Mouse (Mus musculus) stomach, embryonic 16.5 days (tissue): Measurements from ENCODE around the gene Arhgap4. TPM values are rescaled to one million over a fixed set of nuclear protein-coding genes. Genes with fewer than 3 reads are reported as not detected.

Experiments used
- ATAC-seq: fragments of 200-750 bp; cut with Nextera tagmentation; 2 replicates; pipeline ENCODE4 v1.8.0; 2017; ENCODE audit warnings: moderate number of reproducible peaks, moderate TSS enrichment; ENCODE audit not compliant: insufficient read depth, low FRiP score
- H3K27ac ChIP-seq: fragments of 300-500 bp; sonication (generic); 2 replicates; pipeline ENCODE4 v1.5.1; 2014; ENCODE audit warnings: low read length
- H3K27me3 ChIP-seq: fragments of 300-500 bp; sonication (generic); 2 replicates; pipeline ENCODE4 v1.6.1; 2014; ENCODE audit warnings: low read length, control low read depth, mixed read lengths; ENCODE audit not compliant: control insufficient read depth, insufficient read depth
- H3K36me3 ChIP-seq: fragments of 300-500 bp; sonication (generic); 2 replicates; pipeline ENCODE4 v1.6.1; 2014; ENCODE audit warnings: low read length; ENCODE audit not compliant: control insufficient read depth, insufficient read depth
- H3K4me1 ChIP-seq: fragments of 300-500 bp; sonication (generic); 2 replicates; pipeline ENCODE4 v1.6.1; 2014; ENCODE audit warnings: low read length, control low read depth, mixed read lengths; ENCODE audit not compliant: control insufficient read depth, insufficient read depth
- H3K4me2 ChIP-seq: fragments of 300-500 bp; sonication (generic); 2 replicates; pipeline ENCODE4 v1.6.1; 2014; ENCODE audit warnings: low read depth, low read length, mixed read lengths
- H3K4me3 ChIP-seq: fragments of 300-500 bp; sonication (generic); replicated peaks from 2 replicates; pipeline ENCODE4 v1.5.1; 2014; ENCODE audit warnings: mild to moderate bottlenecking, low read length
- H3K9ac ChIP-seq: fragments of 300-500 bp; sonication (generic); 2 replicates; pipeline ENCODE4 v1.6.1; 2014; ENCODE audit warnings: low read length
- H3K9me3 ChIP-seq: fragments of 300-500 bp; sonication (generic); replicated peaks from 2 replicates; pipeline ENCODE4 v1.6.1; 2016; ENCODE audit warnings: low read length, control low read depth; ENCODE audit not compliant: control insufficient read depth
- WGBS: fragments of 180-500 bp; shearing (Covaris S2); extraction: QIAGEN DNeasy Blood & Tissue Kit; methylation state at CpG from one replicate; pipeline ENCODE4 v1.1.7; 2014; 5-methylcytosine and 5-hydroxymethylcytosine counted together
- polyA plus RNA-seq: library from polyadenylated mRNA; unstranded; fragments of >200 nt; fragmentation: Nextera tagmentation; extraction: Ambion mirVana; gene quantifications from 2 replicates; pipeline ENCODE4 v1.2.1, GENCODE M21; 2015

Gene Arhgap4
- polyA plus RNA-seq, 1 experiment from 2014 or later = 4.7 TPM

GRCm38 (mm10) chrX:73954988-73955387 is 33.3 kb upstream of the Arhgap4 start:
- 91% methylated on average over 6 of the region's 6 CpGs for WGBS
- Histone ChIP-seq H3K9me3 (no peaks in the 10 kb centered on the region), H3K9ac (no peak overlapping the region), H3K4me3 (no peak overlapping the region), H3K27me3 (no peaks in the 10 kb centered on the region), H3K36me3 (peaks cover 12% of the 10 kb centered on the region), H3K4me2 (no peak overlapping the region), H3K4me1 (no peaks in the 10 kb centered on the region), H3K27ac (no peak overlapping the region)
- ATAC-seq = no peak

GRCm38 (mm10) chrX:73952603-73953002 is 30.9 kb upstream of the Arhgap4 start:
- no peak for ATAC-seq
- Histone ChIP-seq H3K9me3 (no peaks in the 10 kb centered on the region), H3K36me3 (peaks cover 15% of the 10 kb centered on the region), H3K4me2 (no peak overlapping the region), H3K9ac (no peak overlapping the region), H3K4me1 (no peaks in the 10 kb centered on the region), H3K4me3 (no peak overlapping the region), H3K27ac (no peak overlapping the region), H3K27me3 (no peaks in the 10 kb centered on the region)
- 87% methylated on average over 5 of the region's 5 CpGs for WGBS

- Histone ChIP-seq H3K9ac (no peak overlapping the region), H3K27ac (no peak overlapping the region), H3K27me3 (no peaks in the 10 kb centered on the region), H3K4me1 (no peaks in the 10 kb centered on the region), H3K36me3 (peaks cover 8% of the 10 kb centered on the region; the same call in 1 of the 2 replicates), H3K4me3 (no peak overlapping the region), H3K9me3 (no peaks in the 10 kb centered on the region), H3K4me2 (no peak overlapping the region)
- no peak; the same call in 1 of the 2 replicates for ATAC-seq
- 90% methylated on average over 10 of the region's 10 CpGs for WGBS
Observed at GRCm38 (mm10) chrX:73949341-73949740, 27.7 kb upstream of the Arhgap4 start.

GRCm38 (mm10) chrX:73948647-73949046 is 27.0 kb upstream of the Arhgap4 start:
- no peaks in the 10 kb centered on the region for H3K9me3 ChIP-seq
- WGBS = 30% methylated on average over 4 of the region's 4 CpGs
- H3K9ac ChIP-seq = no peak overlapping the region
- no peaks in the 10 kb centered on the region for H3K27me3 ChIP-seq
- no peak overlapping the region for H3K4me3 ChIP-seq
- H3K4me2 ChIP-seq = no peak overlapping the region
- ATAC-seq = peak; percentile 47
- no peaks in the 10 kb centered on the region for H3K4me1 ChIP-seq
- peak overlapping the region; percentile 27; the same call in 1 of the 2 replicates for H3K27ac ChIP-seq
- H3K36me3 ChIP-seq = 0 out of 2 replicates have a peak, but pooled peaks cover 3% of the 10 kb centered on the region

GRCm38 (mm10) chrX:73946896-73947295 is 25.2 kb upstream of the Arhgap4 start:
- H3K27ac ChIP-seq = no peak overlapping the region
- WGBS = 71% methylated on average over 6 of the region's 6 CpGs
- no peaks in the 10 kb centered on the region for H3K27me3 ChIP-seq
- H3K36me3 ChIP-seq = 0 out of 2 replicates have a peak, but pooled peaks cover 3% of the 10 kb centered on the region
- H3K4me2 ChIP-seq = no peak overlapping the region
- no peaks in the 10 kb centered on the region for H3K4me1 ChIP-seq
- H3K4me3 ChIP-seq = no peak overlapping the region
- H3K9me3 ChIP-seq = no peaks in the 10 kb centered on the region
- no peak overlapping the region for H3K9ac ChIP-seq
- no peak for ATAC-seq

- WGBS = 71% methylated on average over 2 of the region's 2 CpGs
- Histone ChIP-seq H3K27ac (no peak overlapping the region), H3K9ac (no peak overlapping the region)
Observed at GRCm38 (mm10) chrX:73942294-73942693, 20.6 kb upstream of the Arhgap4 start.

GRCm38 (mm10) chrX:73941860-73942259 is 20.2 kb upstream of the Arhgap4 start:
- no peak overlapping the region for H3K4me3 ChIP-seq
- no peaks in the 10 kb centered on the region for H3K9me3 ChIP-seq
- WGBS = 58% methylated on average over 2 of the region's 2 CpGs
- no peak overlapping the region for H3K27ac ChIP-seq
- H3K4me2 ChIP-seq = no peak overlapping the region
- H3K27me3 ChIP-seq = no peaks in the 10 kb centered on the region
- no peaks in the 10 kb centered on the region for H3K4me1 ChIP-seq
- H3K9ac ChIP-seq = no peak overlapping the region
- ATAC-seq = peak; percentile 17; the same call in 1 of the 2 replicates
- H3K36me3 ChIP-seq = no peaks in the 10 kb centered on the region

More at GRCm38 (mm10) chrX:73942294-73942693, 20.6 kb upstream of the Arhgap4 start:
- no peak for ATAC-seq
- Histone ChIP-seq H3K4me1 (no peaks in the 10 kb centered on the region), H3K9me3 (no peaks in the 10 kb centered on the region), H3K4me3 (no peak overlapping the region), H3K27me3 (no peaks in the 10 kb centered on the region), H3K36me3 (no peaks in the 10 kb centered on the region), H3K4me2 (no peak overlapping the region)

GRCm38 (mm10) chrX:73931871-73932270 is 10.2 kb upstream of the Arhgap4 start:
- 72% methylated on average over 2 of the region's 2 CpGs for WGBS

GRCm38 (mm10) chrX:73930402-73931062 is 8.9 kb upstream of the Arhgap4 start, which contains the start of gene Renbp:
Gene Renbp, minus strand, starts transcription at chrX:73930850.
- Histone ChIP-seq H3K4me3 (peak within 1 kb of the TSS; percentile 43), H3K4me2 (peak within 1 kb of the TSS; percentile 41), H3K27ac (no peak within 1 kb of the TSS; the same call in 1 of the 2 replicates), H3K9me3 (no peaks in the 10 kb centered on the region), H3K36me3 (no peaks in the 10 kb centered on the region), H3K27me3 (no peaks in the 10 kb centered on the region), H3K4me1 (no peaks in the 10 kb centered on the region), H3K9ac (peak within 1 kb of the TSS; percentile 65)
- ATAC-seq = peak; percentile 92
- WGBS = 34% methylated on average over 17 of the region's 17 CpGs

More at GRCm38 (mm10) chrX:73931871-73932270, 10.2 kb upstream of the Arhgap4 start:
- H3K36me3 ChIP-seq = no peaks in the 10 kb centered on the region
- H3K27me3 ChIP-seq = no peaks in the 10 kb centered on the region
- no peak overlapping the region for H3K9ac ChIP-seq
- H3K9me3 ChIP-seq = no peaks in the 10 kb centered on the region
- no peak overlapping the region for H3K4me2 ChIP-seq
- no peak overlapping the region for H3K27ac ChIP-seq
- no peak overlapping the region for H3K4me3 ChIP-seq
- H3K4me1 ChIP-seq = no peaks in the 10 kb centered on the region
- no peak for ATAC-seq
